Mouse (Mus musculus): ENCODE data around the gene Gstm6. TPM values are rescaled to one million over a fixed set of nuclear protein-coding genes. Genes with fewer than 3 reads are reported as not detected.

Gene Gstm6
- under 1 TPM in 1 of 2 experiments, not detected in 1; 0.26 TPM for polyA plus RNA-seq (2017; shearing (Covaris generic))

GRCm38 (mm10) chr3:107943239-107943990, at the start of gene Gstm6:
Gene Gstm6 (minus strand): TSS chr3:107943749.

GRCm38 (mm10) chr3:107986041-107986562, 42.6 kb upstream of the Gstm6 start, which contains the start of gene Gstm2:
Gene Gstm2 (minus strand): TSS chr3:107986453.

GRCm38 (mm10) chr3:107968724-107969395, 25.3 kb upstream of the Gstm6 start, which contains the start of gene Gstm3:
Gene Gstm3 (minus strand): TSS chr3:107969283.

GRCm38 (mm10) chr3:107931670-107932069, 11.9 kb downstream of the Gstm6 start, which contains the start of gene Gstm7:
Gene Gstm7 (minus strand): TSS chr3:107931817.

GRCm38 (mm10) chr3:107895720-107896569, 47.6 kb downstream of the Gstm6 start, which contains the start of gene Gstm5:
Gene Gstm5 (plus strand): TSS chr3:107895821.

Other genes starting within 250 kb of the Gstm6 start
- gene Ahcyl1, start 247.2 kb downstream of the Gstm6 start, polyA plus RNA-seq (2017; shearing (Covaris generic)): 10 to 100 TPM; 93.4 to 98.2 TPM
- gene Csf1, start 183.3 kb downstream of the Gstm6 start, polyA plus RNA-seq (2017; shearing (Covaris generic)): 10 to 100 TPM; 33.9 to 61.6 TPM
- not detected for gene Eps8l3, start 66.5 kb downstream of the Gstm6 start, polyA plus RNA-seq (2017; shearing (Covaris generic))
- 1 to 10 TPM; 1.4 to 2.0 TPM for gene Gstm5, start 47.9 kb downstream of the Gstm6 start, polyA plus RNA-seq (2017; shearing (Covaris generic))
- gene Gstm7, start 11.9 kb downstream of the Gstm6 start, polyA plus RNA-seq (2017; shearing (Covaris generic)): under 1 TPM; 0.33 to 0.62 TPM
- not detected for gene Gstm3, start 25.5 kb upstream of the Gstm6 start, polyA plus RNA-seq (2017; shearing (Covaris generic))
- not detected for gene Gstm2, start 42.7 kb upstream of the Gstm6 start, polyA plus RNA-seq (2017; shearing (Covaris generic))
- 1 to 10 TPM; 2.9 to 3.6 TPM for gene Gstm1, start 74.2 kb upstream of the Gstm6 start, polyA plus RNA-seq (2017; shearing (Covaris generic))
- 1 to 10 TPM; 7.1 to 8.8 TPM for gene Gstm4, start 101.1 kb upstream of the Gstm6 start, polyA plus RNA-seq (2017; shearing (Covaris generic))
- gene Ampd2, start 142.9 kb upstream of the Gstm6 start, polyA plus RNA-seq (2017; shearing (Covaris generic)): 10 to 100 TPM; 25.3 to 34.2 TPM
- not detected for gene Gnat2, start 149.0 kb upstream of the Gstm6 start, polyA plus RNA-seq (2017; shearing (Covaris generic))
- gene Gnai3, start 202.4 kb upstream of the Gstm6 start, polyA plus RNA-seq (2017; shearing (Covaris generic)): 100 to 1,000 TPM; 166 to 167 TPM
- under 1 TPM in 1 of 2 experiments, not detected in 1; 0.15 TPM for gene Gpr61, start 211.1 kb upstream of the Gstm6 start, polyA plus RNA-seq (2017; shearing (Covaris generic))
- 1 to 10 TPM; 1.4 to 2.0 TPM for gene Amigo1, start 242.6 kb upstream of the Gstm6 start, polyA plus RNA-seq (2017; shearing (Covaris generic))